Mouse (Mus musculus) hindbrain, embryonic 13.5 days (tissue): Measurements from ENCODE around the gene Nln. TPM values are rescaled to one million over a fixed set of nuclear protein-coding genes. Genes with fewer than 3 reads are reported as not detected.

Experiments used
- ATAC-seq: fragments of 200-750 bp; cut with Nextera tagmentation; 2 replicates; pipeline ENCODE4 v1.8.0; 2017; ENCODE audit warnings: moderate TSS enrichment; ENCODE audit not compliant: low FRiP score
- H3K27ac ChIP-seq: fragments of 300-500 bp; sonication (generic); 2 replicates; pipeline ENCODE4 v1.5.1; 2015; ENCODE audit warnings: inconsistent platforms, mild to moderate bottlenecking, moderate library complexity
- H3K27me3 ChIP-seq: fragments of 300-500 bp; sonication (generic); 2 replicates; pipeline ENCODE4 v1.6.1; 2015; ENCODE audit warnings: mild to moderate bottlenecking, inconsistent platforms
- H3K36me3 ChIP-seq: fragments of 300-500 bp; sonication (generic); 2 replicates; pipeline ENCODE4 v1.6.1; 2015; ENCODE audit warnings: mild to moderate bottlenecking, inconsistent platforms
- H3K4me1 ChIP-seq: fragments of 300-500 bp; sonication (generic); replicated peaks from 2 replicates; pipeline ENCODE4 v1.6.1; 2015; ENCODE audit warnings: inconsistent platforms
- H3K4me2 ChIP-seq: fragments of 300-500 bp; sonication (generic); 2 replicates; pipeline ENCODE4 v1.6.1; 2015; ENCODE audit warnings: inconsistent platforms, mild to moderate bottlenecking, moderate library complexity
- H3K4me3 ChIP-seq: fragments of 300-500 bp; sonication (generic); 2 replicates; pipeline ENCODE4 v1.5.1; 2015; ENCODE audit warnings: mild to moderate bottlenecking, inconsistent platforms
- H3K9ac ChIP-seq: fragments of 300-500 bp; sonication (generic); 2 replicates; pipeline ENCODE4 v1.6.1; 2015; ENCODE audit warnings: mild to moderate bottlenecking, inconsistent platforms
- H3K9me3 ChIP-seq: fragments of 300-500 bp; sonication (generic); 2 replicates; pipeline ENCODE4 v1.6.1; 2016; ENCODE audit warnings: inconsistent platforms
- WGBS: fragments of 180-500 bp; shearing (Covaris S2); methylation state at CpG from one replicate; pipeline ENCODE4 v1.1.7; 2015; 5-methylcytosine and 5-hydroxymethylcytosine counted together
- polyA plus RNA-seq: library from polyadenylated mRNA; unstranded; fragments of >200 nt; fragmentation: Nextera tagmentation; extraction: Ambion mirVana; gene quantifications from 2 replicates; pipeline ENCODE4 v1.2.1, GENCODE M21; 2015

Nln gene
- polyA plus RNA-seq, 1 experiment from 2014 or later = 41.9 TPM

DNA sequence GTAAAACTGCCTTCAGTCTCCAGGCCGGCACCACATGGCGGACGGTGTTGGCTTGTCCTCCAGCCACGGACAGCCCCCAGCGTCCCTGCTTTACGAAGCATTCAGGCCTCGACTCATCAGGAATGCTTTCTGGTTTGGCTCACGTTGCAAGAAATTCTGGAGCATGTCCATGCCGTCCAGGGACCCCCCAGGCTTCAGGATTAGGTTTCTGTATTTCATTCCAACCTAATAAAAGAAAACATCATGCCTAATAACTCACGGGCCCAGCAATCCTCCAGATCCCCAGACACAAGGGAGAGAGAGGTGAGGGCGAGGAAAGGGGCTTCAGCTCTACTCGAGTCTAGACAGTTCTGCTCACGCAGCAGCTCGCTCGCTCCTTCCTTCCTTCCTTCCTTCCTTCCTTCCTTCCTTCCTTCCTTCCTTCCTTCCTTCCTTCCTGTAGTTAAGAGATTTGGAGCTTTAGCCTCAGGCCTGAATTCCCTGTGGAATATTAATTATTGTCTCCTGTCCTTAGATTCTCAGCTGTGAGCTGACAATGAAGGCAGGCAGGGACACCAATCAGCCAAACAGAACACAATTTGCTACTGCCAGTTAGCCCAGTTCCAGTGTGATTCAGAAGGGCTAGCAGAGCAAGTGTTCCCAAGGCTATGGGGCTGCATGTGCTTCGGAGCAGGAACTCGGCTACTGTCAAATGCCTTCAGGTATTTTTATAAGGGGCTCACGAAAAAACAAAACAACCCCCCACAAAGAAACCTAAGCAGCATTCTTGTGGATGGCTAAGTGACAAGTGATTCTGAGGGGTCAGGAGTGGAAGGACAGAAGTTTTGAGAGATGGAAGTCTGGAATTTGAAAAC lies 84.3 kb downstream of the Nln start:
- Histone ChIP-seq H3K4me2 (no peak overlapping the region), H3K4me3 (no peak overlapping the region), H3K9me3 (no peaks in the 10 kb centered on the region), H3K27ac (peak overlapping the region; percentile 55), H3K27me3 (peaks cover 23% of the 10 kb centered on the region), H3K4me1 (peaks cover 10% of the 10 kb centered on the region), H3K36me3 (peaks cover 12% of the 10 kb centered on the region; the same call in 1 of the 2 replicates), H3K9ac (no peak overlapping the region; the same call in 1 of the 2 replicates)
- WGBS = 51% methylated on average over 18 of the region's 18 CpGs
- ATAC-seq = no peak

DNA sequence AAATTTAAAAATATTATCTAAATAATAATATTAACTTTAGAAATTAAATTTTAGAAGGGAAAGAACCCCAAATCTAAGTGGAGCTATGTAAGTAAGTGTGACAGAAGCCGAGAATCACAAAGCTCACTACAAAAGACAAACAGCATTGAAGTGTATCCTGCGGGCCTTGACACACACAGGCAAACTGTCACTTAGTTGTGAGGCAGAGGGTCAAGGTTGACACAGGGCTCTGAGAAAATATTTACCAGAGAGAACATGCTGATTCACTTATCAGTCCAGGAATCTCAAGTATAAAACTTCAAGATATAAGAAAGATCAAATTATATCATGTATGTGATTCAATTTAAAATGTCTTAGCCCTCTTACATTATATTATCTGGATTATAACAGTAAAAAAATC lies 85.1 kb downstream of the Nln start:
- Histone ChIP-seq H3K27ac (no peak overlapping the region), H3K4me2 (no peak overlapping the region), H3K9ac (no peak overlapping the region), H3K9me3 (no peaks in the 10 kb centered on the region), H3K4me1 (peaks cover 10% of the 10 kb centered on the region), H3K27me3 (peaks cover 23% of the 10 kb centered on the region), H3K36me3 (peaks cover 19% of the 10 kb centered on the region), H3K4me3 (no peak overlapping the region)
- 77% methylated on average over 2 of the region's 2 CpGs for WGBS
- ATAC-seq = no peak

- no peak overlapping the region for H3K4me2 ChIP-seq
- no peaks in the 10 kb centered on the region for H3K9me3 ChIP-seq
- no peak overlapping the region for H3K9ac ChIP-seq
- H3K27me3 ChIP-seq = peaks cover 18% of the 10 kb centered on the region
- no peak overlapping the region for H3K4me3 ChIP-seq
- ATAC-seq = no peak
- WGBS = 73% methylated on average over 11 of the region's 11 CpGs
- no peak overlapping the region for H3K27ac ChIP-seq
- H3K4me1 ChIP-seq = peaks cover 14% of the 10 kb centered on the region
- peaks cover 19% of the 10 kb centered on the region for H3K36me3 ChIP-seq
These were observed 86.0 kb downstream of the Nln start for GRCm38 (mm10) chr13:104023356-104023911.

DNA sequence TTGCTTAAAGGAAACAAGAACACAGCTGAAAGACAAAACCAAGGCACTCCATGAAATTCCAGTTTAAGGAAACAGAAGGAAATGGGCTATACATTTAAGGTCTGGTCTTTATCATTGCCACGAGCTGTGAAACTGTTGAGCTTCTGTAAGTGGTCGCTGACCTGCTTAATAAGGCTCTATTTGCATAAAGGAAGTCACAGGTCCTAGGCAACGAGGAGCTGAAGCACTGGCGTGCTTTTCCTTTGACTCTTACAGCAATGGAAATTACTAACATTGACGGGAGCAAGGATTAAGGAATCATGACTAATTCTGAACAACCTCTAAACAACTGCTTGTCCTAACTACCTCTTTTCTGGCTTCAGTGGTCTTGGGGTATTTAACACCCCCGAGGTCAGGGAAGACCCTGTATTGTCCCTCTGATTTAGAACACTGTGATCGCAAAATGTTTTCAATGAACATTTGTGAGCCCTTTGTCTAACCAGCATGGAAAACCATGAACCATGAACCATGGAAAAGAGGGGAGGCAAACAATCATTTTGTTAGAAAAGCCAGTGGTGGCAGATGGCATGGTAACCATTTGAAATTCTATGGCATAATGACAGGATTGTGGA lies 90.8 kb downstream of the Nln start:
- Histone ChIP-seq H3K4me3 (no peak overlapping the region), H3K4me1 (peaks cover 10% of the 10 kb centered on the region; the same call in 1 of the 2 replicates), H3K27ac (no peak overlapping the region), H3K4me2 (no peak overlapping the region), H3K9ac (no peak overlapping the region), H3K27me3 (peaks cover 50% of the 10 kb centered on the region), H3K36me3 (peaks cover 26% of the 10 kb centered on the region), H3K9me3 (no peaks in the 10 kb centered on the region)
- ATAC-seq = no peak
- whole genome bisulfite sequencing = 11% methylated on average over 7 of the region's 7 CpGs

- H3K4me2 ChIP-seq = no peak overlapping the region
- peaks cover 41% of the 10 kb centered on the region for H3K27me3 ChIP-seq
- peaks cover 12% of the 10 kb centered on the region; the same call in 1 of the 2 replicates for H3K4me1 ChIP-seq
- no peak for ATAC-seq
- no peak overlapping the region for H3K4me3 ChIP-seq
- H3K27ac ChIP-seq = no peak overlapping the region
- H3K9ac ChIP-seq = no peak overlapping the region
- 89% methylated on average over 18 of the region's 18 CpGs for WGBS
- H3K36me3 ChIP-seq = peaks cover 15% of the 10 kb centered on the region
- no peaks in the 10 kb centered on the region for H3K9me3 ChIP-seq
These were observed 93.9 kb downstream of the Nln start for GRCm38 (mm10) chr13:104015246-104016105.

DNA sequence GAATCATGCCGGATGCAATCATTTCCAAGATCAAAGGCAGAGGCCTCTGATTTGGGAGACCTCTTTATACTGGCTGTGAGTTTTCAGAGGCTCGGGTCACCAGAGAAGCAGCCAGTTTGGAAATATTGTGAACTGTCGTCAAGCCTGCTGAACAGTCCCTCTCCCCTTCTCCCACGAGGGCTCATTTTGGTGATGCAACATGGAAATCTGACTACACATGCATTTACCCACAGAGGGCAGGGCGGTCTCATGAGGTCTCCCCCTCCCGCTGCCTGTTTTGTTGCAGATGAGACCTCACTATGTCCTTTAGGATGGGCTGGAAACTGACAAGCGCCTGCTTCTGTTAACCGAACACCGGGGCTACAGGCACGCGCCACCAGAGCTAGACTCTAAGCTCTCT lies 95.4 kb downstream of the Nln start:
- Histone ChIP-seq H3K4me2 (no peak overlapping the region), H3K9me3 (no peaks in the 10 kb centered on the region), H3K4me3 (no peak overlapping the region), H3K9ac (no peak overlapping the region), H3K27me3 (peaks cover 41% of the 10 kb centered on the region), H3K36me3 (peaks cover 6% of the 10 kb centered on the region; the same call in 1 of the 2 replicates), H3K4me1 (peaks cover 12% of the 10 kb centered on the region; the same call in 1 of the 2 replicates), H3K27ac (no peak overlapping the region)
- no peak for ATAC-seq
- WGBS = 84% methylated on average over 11 of the region's 11 CpGs

GRCm38 (mm10) chr13:104013380-104013779 lies 96.0 kb downstream of the Nln start:
- no peak for ATAC-seq
- H3K9me3 ChIP-seq = no peaks in the 10 kb centered on the region
- peaks cover 41% of the 10 kb centered on the region for H3K27me3 ChIP-seq
- H3K36me3 ChIP-seq = peaks cover 6% of the 10 kb centered on the region; the same call in 1 of the 2 replicates
- H3K4me3 ChIP-seq = no peak overlapping the region
- no peak overlapping the region for H3K27ac ChIP-seq
- 73% methylated on average over 6 of the region's 6 CpGs for WGBS
- peaks cover 8% of the 10 kb centered on the region; the same call in 1 of the 2 replicates for H3K4me1 ChIP-seq
- no peak overlapping the region for H3K4me2 ChIP-seq
- H3K9ac ChIP-seq = no peak overlapping the region

- no peak for ATAC-seq
- H3K27me3 ChIP-seq = peaks cover 41% of the 10 kb centered on the region
- peaks cover 6% of the 10 kb centered on the region; the same call in 1 of the 2 replicates for H3K36me3 ChIP-seq
- no peak overlapping the region for H3K27ac ChIP-seq
- H3K4me1 ChIP-seq = peaks cover 8% of the 10 kb centered on the region; the same call in 1 of the 2 replicates
- WGBS = 91% methylated on average over 11 of the region's 11 CpGs
- H3K9ac ChIP-seq = no peak overlapping the region
- H3K4me2 ChIP-seq = no peak overlapping the region
- H3K9me3 ChIP-seq = no peaks in the 10 kb centered on the region
- H3K4me3 ChIP-seq = no peak overlapping the region
These were observed 97.1 kb downstream of the Nln start for GRCm38 (mm10) chr13:104012214-104012833.

DNA sequence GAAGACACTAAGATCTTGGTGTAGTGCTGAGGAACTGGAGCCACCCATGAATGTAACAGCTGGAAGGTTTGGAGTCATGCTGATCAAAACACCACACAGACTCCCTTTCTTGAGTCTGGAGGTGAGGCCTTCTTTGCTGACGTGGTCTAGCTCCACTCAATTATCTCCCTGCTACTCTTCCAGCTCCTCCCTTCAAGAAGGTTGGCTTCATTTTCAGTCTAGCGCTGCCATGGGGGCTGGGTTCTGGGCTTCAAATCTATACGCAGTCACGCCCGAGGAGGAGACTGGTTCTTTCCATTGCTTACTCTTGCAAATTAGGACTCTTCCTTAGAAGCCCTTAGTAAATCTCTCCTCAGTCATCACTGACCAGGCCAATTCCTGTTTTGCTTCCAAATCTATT lies 98.1 kb downstream of the Nln start:
- no peaks in the 10 kb centered on the region for H3K9me3 ChIP-seq
- H3K4me1 ChIP-seq = peaks cover 8% of the 10 kb centered on the region; the same call in 1 of the 2 replicates
- H3K4me2 ChIP-seq = no peak overlapping the region
- 87% methylated on average over 5 of the region's 5 CpGs for WGBS
- no peak overlapping the region for H3K27ac ChIP-seq
- no peaks in the 10 kb centered on the region for H3K36me3 ChIP-seq
- no peak overlapping the region for H3K4me3 ChIP-seq
- ATAC-seq = no peak
- no peak overlapping the region for H3K9ac ChIP-seq
- peaks cover 32% of the 10 kb centered on the region for H3K27me3 ChIP-seq

- WGBS = 88% methylated on average over 6 of the region's 6 CpGs
These were observed 104.1 kb downstream of the Nln start for GRCm38 (mm10) chr13:104005231-104005845.

DNA sequence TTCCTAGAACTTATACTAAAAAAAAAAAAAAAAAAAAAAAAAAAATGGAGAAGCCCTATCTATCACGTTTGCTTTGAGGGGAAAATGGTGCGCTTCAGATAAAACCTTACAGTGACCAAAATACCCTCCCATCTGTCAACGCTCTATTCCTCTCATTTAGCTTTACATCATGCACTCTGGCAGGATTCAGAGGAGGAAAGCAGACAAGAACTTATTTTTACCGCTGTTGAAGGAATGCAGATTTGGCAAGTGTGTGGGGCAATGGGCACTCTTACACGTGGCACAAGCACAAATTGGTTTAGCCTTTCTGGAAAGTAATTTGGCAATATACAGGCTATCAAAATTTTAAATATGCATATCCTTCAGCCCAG lies 115.3 kb downstream of the Nln start:
- Histone ChIP-seq H3K4me2 (no peak overlapping the region), H3K9me3 (peaks cover 8% of the 10 kb centered on the region; the same call in 1 of the 2 replicates), H3K4me1 (no peaks in the 10 kb centered on the region), H3K36me3 (peaks cover 7% of the 10 kb centered on the region), H3K9ac (no peak overlapping the region), H3K4me3 (no peak overlapping the region), H3K27ac (no peak overlapping the region), H3K27me3 (peaks cover 5% of the 10 kb centered on the region; the same call in 1 of the 2 replicates)
- no peak for ATAC-seq
- 87% methylated on average over 5 of the region's 5 CpGs for WGBS

More at GRCm38 (mm10) chr13:104005231-104005845, 104.1 kb downstream of the Nln start:
- no peak overlapping the region for H3K27ac ChIP-seq
- ATAC-seq = no peak
- H3K27me3 ChIP-seq = no peaks in the 10 kb centered on the region
- no peaks in the 10 kb centered on the region for H3K36me3 ChIP-seq
- no peak overlapping the region for H3K4me3 ChIP-seq
- no peaks in the 10 kb centered on the region for H3K9me3 ChIP-seq
- H3K4me2 ChIP-seq = no peak overlapping the region
- no peak overlapping the region for H3K9ac ChIP-seq
- H3K4me1 ChIP-seq = no peaks in the 10 kb centered on the region
